Mouse (Mus musculus): ENCODE measurements at regions not wholly inside any gene's neighbourhood (a gene's known extent, or its start where the extent isn't known, plus 50 kb on each side); places are given as distances from the start of the nearest gene placed in this dataset.

- no peak for DNase-seq
Measured at GRCm38 (mm10) chr11:19679041-19679440, 245.1 kb upstream of the Spred2 start.

- no peak for DNase-seq
Measured at GRCm38 (mm10) chr11:19679669-19680068, 244.5 kb upstream of the Spred2 start.

DNA sequence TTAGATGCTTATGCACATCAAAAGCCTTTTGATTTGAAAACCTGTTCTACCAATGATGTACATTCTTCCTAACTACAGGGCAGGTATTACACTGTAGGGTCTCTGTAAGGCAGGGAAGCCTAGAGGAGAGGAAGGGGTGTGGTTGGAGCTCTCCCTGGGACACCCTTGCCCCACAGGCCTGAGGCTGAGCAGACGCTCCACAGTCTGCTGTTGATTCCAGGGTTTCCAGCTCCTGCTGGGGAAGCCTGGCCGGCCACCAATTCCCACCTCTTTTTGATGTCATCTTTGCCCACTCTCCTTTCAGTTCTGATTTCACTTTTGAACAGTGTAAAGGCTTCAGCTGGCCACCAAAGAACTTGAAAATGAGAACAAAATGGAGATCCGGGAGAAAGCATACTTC lies 223.0 kb upstream of the Spred2 start:
- no peak for DNase-seq

DNA sequence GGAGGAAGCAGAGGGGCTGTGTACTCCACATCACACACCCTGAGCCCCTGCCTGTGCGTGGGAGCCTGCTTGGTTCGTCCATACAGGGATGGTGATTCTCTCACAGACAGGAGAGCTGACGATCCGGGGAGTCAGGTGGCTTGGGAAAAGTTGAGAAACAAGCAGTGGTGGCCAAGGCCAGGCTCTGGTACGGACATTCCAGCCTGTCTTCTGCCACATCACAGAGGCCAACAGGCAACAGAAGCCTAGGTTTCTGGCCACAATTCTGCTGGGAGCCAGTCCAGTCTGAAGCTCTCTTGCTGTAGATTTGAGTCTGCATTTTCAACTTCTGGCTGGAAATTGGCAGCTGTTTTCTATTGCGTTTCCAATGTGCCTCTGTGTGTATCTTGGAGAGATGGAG lies 215.4 kb upstream of the Spred2 start:
- DNase-seq, result no peak

- no peak for DNase-seq
Measured at GRCm38 (mm10) chr11:19709337-19709736, 214.8 kb upstream of the Spred2 start.

DNA sequence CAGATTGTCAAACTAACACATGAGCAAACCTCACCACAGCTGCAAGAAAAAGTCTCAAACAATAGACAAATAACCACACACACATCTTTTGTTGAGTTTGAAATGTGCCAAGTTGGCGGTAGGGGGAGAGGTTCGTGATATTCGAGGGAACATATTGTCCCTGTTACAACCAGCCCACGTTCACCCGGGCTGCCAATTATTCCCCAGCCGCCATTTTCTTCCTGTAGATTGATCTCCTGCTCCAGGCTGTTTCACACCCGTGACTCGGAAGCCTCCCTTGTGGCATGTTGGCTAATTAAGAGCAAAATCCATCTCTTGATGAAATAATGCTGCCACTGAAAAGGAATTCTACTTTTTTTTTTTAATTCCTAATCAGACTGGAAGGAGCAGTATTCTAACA lies 211.1 kb upstream of the Spred2 start:
- DNase-seq, result no peak

GRCm38 (mm10) chr11:19713597-19713996 lies 210.6 kb upstream of the Spred2 start:
- no peak for DNase-seq

- DNase-seq, result no peak
Measured at GRCm38 (mm10) chr11:19714211-19714610, 210.0 kb upstream of the Spred2 start.

- no peak for DNase-seq
Measured at GRCm38 (mm10) chr11:19714888-19715595, 209.1 kb upstream of the Spred2 start.

- DNase-seq, result no peak
Measured at GRCm38 (mm10) chr11:19718165-19718564, 206.0 kb upstream of the Spred2 start.

DNA sequence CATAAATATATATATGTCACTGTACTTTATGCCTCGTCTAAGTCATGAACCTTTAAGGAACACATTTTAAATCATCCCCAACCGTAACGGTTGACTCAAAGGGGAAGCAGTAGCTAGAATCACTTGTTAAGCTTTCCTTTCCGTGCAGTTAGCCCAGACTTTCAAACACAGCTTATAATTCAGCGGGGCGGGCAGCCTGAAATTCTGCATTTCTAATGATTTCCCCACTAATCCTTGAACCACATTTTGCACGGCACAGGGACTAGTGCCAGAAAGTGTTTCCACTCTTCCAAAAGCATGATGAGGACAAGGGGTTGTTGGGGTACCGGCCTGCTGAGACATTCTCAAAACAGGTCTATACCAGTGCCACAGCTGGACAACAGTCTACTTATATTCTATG lies 195.1 kb upstream of the Spred2 start:
- no peak for DNase-seq

- DNase-seq, result no peak
Measured at GRCm38 (mm10) chr11:19730747-19731146, 193.4 kb upstream of the Spred2 start.

DNA sequence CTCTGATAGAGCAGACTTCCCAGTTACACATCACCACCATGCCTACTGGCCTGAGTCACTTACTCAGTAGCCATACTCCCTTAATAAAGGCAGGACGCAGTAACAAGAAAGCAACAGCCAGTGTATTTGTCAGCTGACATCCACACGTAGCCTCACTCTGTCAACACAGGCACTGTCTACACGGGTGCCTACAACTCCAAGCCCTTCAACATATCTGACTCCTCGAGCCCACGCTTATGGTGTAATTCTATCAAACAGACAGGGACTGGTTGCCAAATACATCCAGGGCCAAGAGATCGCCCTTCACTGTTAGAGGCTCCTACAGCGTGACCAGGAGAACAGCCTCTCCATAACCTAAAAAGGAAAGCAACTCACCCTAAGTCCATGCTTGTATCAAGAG lies 188.1 kb upstream of the Spred2 start:
- no peak for DNase-seq

DNA sequence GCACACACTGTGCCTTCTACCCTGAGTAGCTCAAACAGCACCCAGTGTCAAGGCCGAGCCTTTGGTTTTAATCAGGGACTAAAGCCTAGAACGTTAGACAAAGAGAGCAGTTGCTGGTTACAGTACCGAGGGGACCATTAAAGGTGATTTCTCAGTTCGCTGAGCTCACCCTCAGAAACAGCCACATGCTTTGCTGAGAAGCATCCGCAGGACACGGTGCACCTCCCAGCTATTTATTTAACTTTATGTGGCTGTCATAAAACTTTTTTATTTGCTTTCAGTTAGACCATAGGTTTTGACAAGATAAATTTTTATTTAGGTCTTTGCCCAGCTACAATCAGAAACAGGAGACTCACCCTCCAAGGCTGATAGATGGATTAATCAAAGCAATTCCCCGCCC lies 187.2 kb upstream of the Spred2 start:
- no peak for DNase-seq

GRCm38 (mm10) chr11:19737331-19737730 lies 186.8 kb upstream of the Spred2 start:
- no peak for DNase-seq

GRCm38 (mm10) chr11:19737807-19738206 lies 186.4 kb upstream of the Spred2 start:
- DNase-seq, result no peak

DNA sequence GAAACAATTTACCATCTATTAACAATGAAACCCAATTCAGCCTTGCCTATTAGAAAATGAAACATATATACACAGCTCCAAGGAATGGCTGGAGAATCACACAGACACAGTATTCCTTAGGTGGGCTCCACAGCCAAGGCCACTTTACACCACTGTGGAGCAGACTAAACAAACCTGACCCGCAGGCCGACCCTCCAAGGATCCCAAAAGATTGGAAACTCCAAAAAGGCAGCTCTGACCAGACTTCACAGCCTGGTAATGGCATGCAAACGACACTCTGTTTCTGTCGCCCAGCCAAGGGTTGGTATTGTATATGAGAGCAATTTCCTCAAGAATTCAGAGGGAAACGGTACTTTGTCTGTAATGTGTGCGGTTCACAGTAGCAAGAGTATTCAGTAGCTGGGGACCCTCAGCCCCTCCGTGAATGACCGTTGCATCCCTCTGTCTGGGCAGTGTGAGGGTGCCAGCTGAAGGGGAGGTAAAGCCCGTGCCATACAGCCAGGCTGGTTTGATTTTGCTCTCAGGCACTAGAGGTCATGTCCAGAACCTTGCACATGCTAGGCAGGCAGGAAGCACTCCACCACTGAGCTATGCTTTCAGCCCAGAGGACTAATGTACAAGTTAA lies 184.5 kb upstream of the Spred2 start:
- no peak for DNase-seq

DNA sequence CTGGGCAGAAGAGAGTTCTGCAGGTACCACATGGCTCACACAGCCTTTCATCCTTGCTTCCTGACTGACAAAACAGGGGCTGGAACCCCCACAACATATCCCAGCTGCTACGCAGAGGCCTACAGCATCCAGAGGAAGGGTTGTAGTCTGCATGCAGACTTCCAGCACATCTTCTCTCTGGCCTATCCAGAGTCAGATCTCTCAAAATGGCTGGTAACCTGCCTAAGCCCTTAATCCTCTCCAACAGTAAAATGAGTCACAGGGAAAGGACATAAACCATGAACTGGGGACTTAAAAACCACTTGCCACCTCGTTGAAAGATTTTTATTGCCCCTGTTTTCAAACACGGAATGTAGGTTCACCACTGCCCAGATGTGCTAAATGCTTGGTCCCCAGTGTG lies 183.6 kb upstream of the Spred2 start:
- DNase-seq, result no peak

DNA sequence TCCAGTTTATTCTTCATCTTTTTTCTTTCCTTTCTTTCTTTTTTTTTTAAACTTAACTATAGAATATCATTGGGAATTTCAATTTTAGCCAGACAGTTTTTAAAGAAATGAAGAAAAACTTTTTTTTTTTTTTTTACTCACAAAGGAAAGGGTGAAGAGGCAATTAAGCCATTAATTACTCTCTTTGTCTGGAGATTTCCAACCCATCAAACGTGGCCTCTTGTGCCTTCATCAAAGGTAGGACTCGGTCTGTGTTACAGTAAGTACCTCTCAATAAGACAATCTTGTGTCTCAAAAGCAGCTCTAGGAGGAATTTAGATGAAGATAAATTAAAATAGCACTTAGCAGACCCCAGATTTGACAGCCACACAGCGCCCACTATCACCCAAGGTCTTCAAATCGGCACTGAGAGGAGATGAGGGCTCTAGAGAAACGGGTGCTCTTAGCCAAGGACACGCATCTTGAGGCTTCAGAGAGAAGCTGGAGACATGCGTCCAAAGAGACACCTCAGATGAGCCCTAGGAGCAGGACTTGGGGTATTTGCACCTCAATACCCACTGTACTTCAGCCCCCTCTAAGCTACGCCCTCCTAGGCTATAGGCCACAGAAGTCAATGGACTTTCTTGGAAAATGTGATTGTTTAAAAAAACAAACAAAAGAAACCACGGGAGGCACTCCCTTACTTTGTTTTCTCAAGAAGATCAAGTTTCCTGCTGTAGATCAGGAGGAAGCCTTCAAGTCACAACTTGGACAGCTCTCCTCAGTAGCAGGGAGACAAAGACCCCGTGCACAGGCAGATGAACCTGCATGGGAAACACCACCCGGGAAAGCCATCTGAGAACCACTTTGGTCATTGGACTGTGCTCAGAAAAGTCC lies 176.8 kb upstream of the Spred2 start:
- no peak for DNase-seq

- DNase-seq, result no peak
Measured at GRCm38 (mm10) chr11:19747973-19748559, 176.1 kb upstream of the Spred2 start.

DNA sequence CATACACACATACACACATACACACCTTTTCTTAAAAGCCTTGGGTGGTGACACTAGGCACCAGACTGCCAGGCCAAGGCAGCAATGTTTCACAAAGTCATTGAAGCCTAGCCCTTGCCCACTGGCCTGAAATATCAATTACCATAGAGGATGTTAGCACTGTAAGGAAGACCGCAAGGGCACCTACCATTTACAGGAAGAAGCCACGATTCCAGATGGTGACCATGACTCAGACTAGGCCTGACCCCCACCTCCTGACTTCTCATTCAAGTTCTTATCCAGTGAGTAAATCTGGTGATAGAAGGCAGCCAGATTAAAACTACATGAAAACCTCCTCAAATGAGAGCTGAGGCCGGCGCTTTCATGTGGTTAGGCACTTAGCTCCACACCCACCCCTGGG lies 165.3 kb upstream of the Spred2 start:
- no peak for DNase-seq

DNA sequence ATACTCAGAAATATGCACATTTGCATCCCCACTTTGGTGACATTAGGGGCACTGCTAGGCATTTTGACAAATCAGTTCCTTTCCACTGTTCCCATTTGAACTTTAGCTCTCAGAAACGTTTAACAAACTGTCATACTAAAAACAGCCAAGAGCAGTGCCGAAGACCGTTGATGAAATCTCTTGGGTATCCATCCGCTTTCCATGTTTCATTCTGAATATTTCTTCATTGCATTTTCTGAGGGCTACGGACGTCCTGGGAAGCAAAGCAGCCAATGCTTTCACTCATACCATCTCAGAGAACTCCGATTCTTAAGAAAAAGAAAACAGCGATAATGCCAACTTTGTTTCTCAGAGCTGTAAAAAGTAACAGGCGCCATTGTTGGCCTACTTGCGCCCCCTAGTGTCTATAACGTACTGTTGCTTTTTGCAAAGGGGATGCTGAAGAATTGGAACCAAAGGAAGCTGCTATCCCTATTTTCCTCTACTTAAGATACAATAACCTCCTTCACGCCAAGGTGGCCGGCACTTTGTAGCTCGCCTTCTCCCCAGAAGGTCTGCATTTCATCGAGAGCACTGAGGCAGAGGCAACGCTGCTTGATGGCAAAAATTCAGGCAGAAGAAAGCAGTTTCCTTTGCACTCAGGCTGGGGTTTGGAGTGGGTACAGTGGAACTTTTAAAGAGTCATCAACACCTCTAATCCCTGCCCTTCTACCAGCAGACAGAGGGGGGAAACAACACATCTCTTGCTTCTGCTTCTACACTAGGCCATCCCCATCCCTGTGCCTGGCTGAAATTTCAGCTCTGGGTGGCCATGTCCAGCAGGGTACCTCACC lies 163.1 kb upstream of the Spred2 start:
- no peak for DNase-seq

- DNase-seq, result no peak
Measured at GRCm38 (mm10) chr11:19761694-19761976, 162.5 kb upstream of the Spred2 start.

All from thymus, adult 18-20 months (tissue).